9 mouse cellular contexts compared by ENCODE assay signal in genomic region chr11:36334100-36334735, GRCm38 (mm10).
DNase-seq lines count a peak whose midpoint lies in the region; ATAC-seq and TF ChIP-seq lines count a peak whose summit lies in the region.
"Had no signal": no experiment of that assay in that cellular context is flagged by ENCODE, and none has a peak within 500 bp of the region (broad histone marks: within the 10 kb centered on the region; RNA-seq: fewer than 3 reads in every experiment).

No protein-coding gene starts in this region.

- no peak overlapping the region for H3K9ac ChIP-seq in hindbrain, postnatal 0 days (replicated peaks; ENCODE audit: low read length)
- no peak overlapping the region for H3K9ac ChIP-seq in neural tube, embryonic 15.5 days (replicated peaks)
- no peak overlapping the region for H3K9ac ChIP-seq in liver, embryonic 12.5 days
- H3K9ac ChIP-seq: midbrain, embryonic 12.5 days had no signal

- TF ChIP-seq CTCF in hindbrain, postnatal 0 days (IDR thresholded peaks at IDR 0.05; ENCODE audit: low read depth) = no peak

- no peak overlapping the region for H3K4me3 ChIP-seq in embryonic facial prominence, embryonic 10.5 days
- H3K4me3 ChIP-seq in hindbrain, postnatal 0 days (ENCODE audit: low read length) = no peak overlapping the region
- no peak overlapping the region for H3K4me3 ChIP-seq in neural tube, embryonic 15.5 days (replicated peaks)
- H3K4me3 ChIP-seq in liver, embryonic 12.5 days = no peak overlapping the region
- H3K4me3 ChIP-seq: midbrain, embryonic 12.5 days had no signal

- no peaks in the 10 kb centered on the region for H3K9me3 ChIP-seq in embryonic facial prominence, embryonic 10.5 days
- no peaks in the 10 kb centered on the region for H3K9me3 ChIP-seq in hindbrain, postnatal 0 days (ENCODE audit: low read length)
- no peaks in the 10 kb centered on the region for H3K9me3 ChIP-seq in neural tube, embryonic 15.5 days (replicated peaks)
- no peaks in the 10 kb centered on the region for H3K9me3 ChIP-seq in liver, embryonic 12.5 days (replicated peaks)
- H3K9me3 ChIP-seq: midbrain, embryonic 12.5 days had no signal

- H3K4me2 ChIP-seq in hindbrain, postnatal 0 days (ENCODE audit: low read depth, low read length) = peak overlapping the region; percentile 14
- 0 out of 2 replicates have a peak overlapping the region, but pooled peaks have one; percentile 0 for H3K4me2 ChIP-seq in neural tube, embryonic 15.5 days
- no peak overlapping the region for H3K4me2 ChIP-seq in liver, embryonic 12.5 days
- H3K4me2 ChIP-seq: midbrain, embryonic 12.5 days had no signal

- H3K36me3 ChIP-seq in embryonic facial prominence, embryonic 10.5 days (replicated peaks) = no peaks in the 10 kb centered on the region
- H3K36me3 ChIP-seq in hindbrain, postnatal 0 days (ENCODE audit: insufficient read depth, low read length) = no peaks in the 10 kb centered on the region
- no peaks in the 10 kb centered on the region for H3K36me3 ChIP-seq in neural tube, embryonic 15.5 days
- H3K36me3 ChIP-seq in liver, embryonic 12.5 days = no peaks in the 10 kb centered on the region
- H3K36me3 ChIP-seq: midbrain, embryonic 12.5 days had no signal

- H3K27me3 ChIP-seq in embryonic facial prominence, embryonic 10.5 days (replicated peaks; ENCODE audit: low read depth, poor library complexity, severe bottlenecking) = no peaks in the 10 kb centered on the region
- H3K27me3 ChIP-seq in hindbrain, postnatal 0 days (ENCODE audit: insufficient read depth, low read length) = no peaks in the 10 kb centered on the region
- H3K27me3 ChIP-seq in neural tube, embryonic 15.5 days (replicated peaks) = no peaks in the 10 kb centered on the region
- no peaks in the 10 kb centered on the region for H3K27me3 ChIP-seq in liver, embryonic 12.5 days (replicated peaks)
- H3K27me3 ChIP-seq: midbrain, embryonic 12.5 days had no signal

- peak; percentile 69; the same call in 1 of the 2 replicates for ATAC-seq in hindbrain, postnatal 0 days
- no peak for ATAC-seq in neural tube, embryonic 15.5 days (ENCODE audit: low FRiP score)
- ATAC-seq in liver, embryonic 12.5 days = no peak

- H3K4me1 ChIP-seq in embryonic facial prominence, embryonic 10.5 days = peaks cover 35% of the 10 kb centered on the region
- no peaks in the 10 kb centered on the region; the same call in none of the 2 replicates for H3K4me1 ChIP-seq in hindbrain, postnatal 0 days (ENCODE audit: insufficient read depth, low read length)
- H3K4me1 ChIP-seq in neural tube, embryonic 15.5 days = peaks cover 25% of the 10 kb centered on the region
- no peaks in the 10 kb centered on the region for H3K4me1 ChIP-seq in liver, embryonic 12.5 days

- WGBS in embryonic facial prominence, embryonic 10.5 days = 5% methylated on average over 7 of the region's 7 CpGs
- WGBS in hindbrain, postnatal 0 days = 9% methylated on average over 7 of the region's 7 CpGs
- 9% methylated on average over 7 of the region's 7 CpGs for WGBS in neural tube, embryonic 15.5 days
- 18% methylated on average over 7 of the region's 7 CpGs for WGBS in liver, embryonic 12.5 days (ENCODE audit: insufficient replicate concordance)

- H3K27ac ChIP-seq in embryonic facial prominence, embryonic 10.5 days (replicated peaks) = peak overlapping the region; percentile 65
- H3K27ac ChIP-seq in hindbrain, postnatal 0 days = peak overlapping the region; percentile 1; the same call in 1 of the 2 replicates
- H3K27ac ChIP-seq in neural tube, embryonic 15.5 days (replicated peaks) = no peak overlapping the region
- no peak overlapping the region for H3K27ac ChIP-seq in liver, embryonic 12.5 days
- H3K27ac ChIP-seq: midbrain, embryonic 12.5 days had no signal

- DNase-seq in kidney, postnatal 4 days = peak; percentile 8 to 10
- no peak for DNase-seq in kidney, postnatal 36 days
- DNase-seq in embryonic facial prominence, embryonic 10.5 days (ENCODE audit: low spot score) = peak; percentile 50
- DNase-seq in hindbrain, postnatal 0 days (ENCODE audit: low spot score) = peak; percentile 23
- no peak for DNase-seq in frontal cortex, postnatal 25 days (ENCODE audit: low spot score in 2 of 2)
- DNase-seq: heart, adult 18-20 months had no signal

Comparison
In these comparisons a context has a peak if more than half of its experiments do, and no peak if none do; other contexts are left out.
1. DNase-seq: peak in kidney, postnatal 4 days (2 of 2), embryonic facial prominence, embryonic 10.5 days (single experiment) and hindbrain, postnatal 0 days (single experiment); none in kidney, postnatal 36 days (0 of 2) and frontal cortex, postnatal 25 days (0 of 2).
2. H3K27ac ChIP-seq: peak in embryonic facial prominence, embryonic 10.5 days (single experiment) and hindbrain, postnatal 0 days (single experiment); none in neural tube, embryonic 15.5 days (single experiment) and liver, embryonic 12.5 days (single experiment).